Mouse (Mus musculus): ENCODE measurements around the gene Pla2g16.

The Pla2g16 gene

DNA sequence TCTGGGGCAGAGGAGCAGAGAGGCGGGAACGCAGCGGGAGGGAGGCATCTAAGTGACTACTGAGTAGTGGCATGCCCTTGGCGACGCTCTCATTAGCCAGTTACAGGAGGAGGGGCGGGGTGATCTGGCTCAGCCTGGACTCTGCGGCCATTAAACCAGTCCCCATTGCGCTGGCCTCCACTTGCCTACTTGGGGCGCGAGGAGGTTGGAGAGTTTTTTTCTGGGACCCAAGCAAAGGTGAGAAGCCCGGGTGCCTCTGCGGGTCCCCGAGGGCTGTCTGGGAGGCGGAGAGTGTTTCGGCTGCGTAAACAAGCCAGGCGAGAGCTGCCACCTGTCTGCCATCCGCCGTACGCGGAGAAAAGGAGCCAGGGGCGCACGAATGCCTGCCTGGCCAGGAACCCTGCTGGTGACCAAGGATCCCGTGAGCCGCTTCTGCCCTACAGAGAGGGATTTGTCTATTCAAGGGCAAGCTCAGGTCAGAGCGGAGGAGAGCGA, at the start of gene Pla2g16:
Gene Pla2g16 (plus strand): TSS at position 132 of the 495 bp plus-strand sequence.
- DNase-seq (ENCODE audit: low spot score) = peak; percentile 50

DNA sequence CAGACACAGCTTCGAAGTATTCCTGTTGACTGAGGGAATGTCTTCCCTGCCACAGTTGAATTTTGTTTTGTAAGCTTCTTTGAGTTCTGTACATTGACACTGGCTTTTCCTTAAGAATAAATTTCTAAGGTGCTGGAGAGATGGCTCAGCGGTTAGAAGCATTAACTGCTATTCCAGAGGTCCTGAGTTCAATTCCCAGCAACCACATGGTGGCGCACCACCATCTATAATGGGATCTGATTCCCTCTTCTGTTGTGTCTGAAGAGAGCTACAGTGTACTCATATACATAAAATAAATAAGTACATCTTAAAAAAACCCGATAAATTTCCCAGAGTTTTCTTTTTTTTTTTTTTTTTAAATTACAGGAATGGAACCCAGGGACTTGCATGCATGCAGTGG, 49.2 kb upstream of the Pla2g16 start:
- no peak for DNase-seq (ENCODE audit: low spot score)

DNA sequence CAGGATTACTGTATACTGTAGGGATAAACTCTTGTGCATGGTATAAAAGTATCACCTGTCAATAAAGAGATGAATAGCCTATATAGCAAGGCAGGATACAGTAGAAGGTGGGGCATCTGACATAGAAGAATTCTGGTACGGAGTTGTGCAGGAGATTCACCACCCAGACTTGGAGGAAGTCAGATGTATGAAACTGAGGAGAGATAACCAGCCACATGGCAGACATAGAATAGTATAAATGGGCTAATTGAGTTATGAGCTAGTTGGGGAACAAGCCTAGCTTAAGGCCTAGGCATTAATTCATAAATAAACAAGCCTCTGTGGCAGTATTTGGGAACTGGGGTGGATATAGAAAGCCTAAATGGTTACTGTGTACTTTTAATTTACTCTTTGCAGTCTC, 40.8 kb upstream of the Pla2g16 start:
- DNase-seq (ENCODE audit: low spot score) = no peak

DNA sequence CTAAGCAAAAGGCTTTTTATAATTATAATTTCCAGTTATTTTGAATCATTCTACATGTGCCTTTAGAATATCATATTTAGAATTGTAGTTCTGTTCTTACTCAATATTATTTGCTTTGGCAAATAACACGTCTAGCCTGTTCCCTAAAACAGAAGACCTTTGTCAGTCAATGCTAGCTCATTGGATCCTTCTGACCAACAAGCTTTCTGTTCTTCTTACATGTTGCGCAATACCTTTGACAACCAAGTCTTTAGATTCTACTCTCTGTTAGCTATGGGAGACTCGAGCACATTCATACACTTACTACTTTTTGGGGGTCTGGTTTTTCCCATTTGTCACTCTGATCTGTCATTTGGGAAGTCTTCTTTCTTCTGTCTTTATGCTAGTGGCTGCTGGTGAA, 35.6 kb upstream of the Pla2g16 start:
- no peak for DNase-seq (ENCODE audit: low spot score)

DNA sequence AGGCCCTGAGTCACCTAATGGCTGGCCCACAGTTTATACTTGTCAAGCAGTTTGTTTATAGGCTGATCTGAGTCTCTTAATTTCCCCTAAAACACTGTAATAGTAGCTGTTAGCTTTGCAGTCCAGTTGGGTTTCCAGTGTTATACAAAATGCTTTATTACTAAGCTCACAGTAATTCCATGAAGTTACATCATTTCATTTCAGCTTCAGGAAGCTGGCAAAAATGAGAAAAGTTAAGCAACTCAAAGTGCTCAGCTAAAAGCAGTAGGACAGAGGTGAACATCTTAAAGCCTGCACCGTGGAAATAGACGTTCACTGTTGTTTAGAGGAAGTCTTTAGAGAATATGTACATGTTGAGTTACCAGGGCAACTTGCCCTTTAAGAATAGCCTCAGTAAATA, 34.4 kb upstream of the Pla2g16 start:
- DNase-seq (ENCODE audit: low spot score) = no peak

DNA sequence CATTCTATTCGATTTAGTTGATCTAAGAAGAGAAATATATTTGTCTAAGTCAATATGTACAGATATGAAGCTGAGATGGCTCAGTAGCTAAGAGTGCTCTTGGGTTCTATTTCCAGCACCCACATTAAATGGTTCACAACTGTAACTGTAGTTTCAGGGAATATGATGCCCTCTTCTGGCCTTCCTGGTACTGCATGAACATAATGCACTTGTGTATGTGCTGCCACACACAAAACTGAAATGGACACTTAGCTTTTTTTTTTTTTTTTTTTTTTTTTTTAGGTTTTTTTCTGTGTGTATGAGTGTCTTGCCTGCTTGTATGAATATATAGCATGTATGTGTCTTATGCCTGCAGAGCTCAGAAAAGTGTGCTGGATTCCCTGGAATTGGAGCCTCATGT, 34.0 kb upstream of the Pla2g16 start:
- DNase-seq (ENCODE audit: low spot score) = no peak

DNA sequence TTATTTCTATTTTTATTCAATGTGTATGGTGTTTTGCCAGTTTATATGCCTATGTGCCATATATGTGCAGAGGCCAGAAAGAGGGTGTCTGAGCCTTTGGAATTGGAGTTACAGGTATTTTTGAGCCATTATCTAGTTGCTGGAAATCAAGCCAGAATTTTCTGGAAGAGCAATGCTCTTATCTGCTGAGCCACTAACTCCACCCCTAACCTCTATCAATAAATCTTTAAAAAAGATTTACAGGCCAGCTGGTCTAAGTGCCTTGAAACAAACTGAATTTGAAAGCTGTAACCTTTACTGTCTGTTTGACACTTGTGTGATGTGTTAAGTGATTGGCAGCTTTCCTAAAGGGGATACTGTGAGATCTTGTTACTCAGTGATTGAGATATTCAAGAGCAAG, 33.5 kb upstream of the Pla2g16 start:
- DNase-seq (ENCODE audit: low spot score) = no peak

DNA sequence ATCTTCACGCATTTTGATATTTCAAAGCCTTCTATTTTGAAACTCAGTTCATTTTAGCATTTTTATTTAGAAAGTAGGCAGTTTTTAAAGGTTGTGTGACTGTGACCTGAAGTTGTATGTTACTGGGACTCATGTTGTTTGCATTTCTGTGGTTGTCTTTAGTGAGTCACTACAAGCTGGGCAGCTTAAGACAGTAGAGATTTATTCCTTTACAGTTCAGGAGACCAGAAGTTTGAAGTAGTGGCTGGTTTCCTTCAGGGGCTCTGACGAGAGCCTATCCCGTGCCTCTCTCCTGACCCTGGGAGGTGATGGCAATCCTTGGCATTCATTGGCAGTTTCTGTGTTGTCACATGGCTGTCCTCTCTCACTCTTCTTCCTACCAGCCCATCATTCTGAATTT, 32.4 kb upstream of the Pla2g16 start:
- no peak for DNase-seq (ENCODE audit: low spot score)

DNA sequence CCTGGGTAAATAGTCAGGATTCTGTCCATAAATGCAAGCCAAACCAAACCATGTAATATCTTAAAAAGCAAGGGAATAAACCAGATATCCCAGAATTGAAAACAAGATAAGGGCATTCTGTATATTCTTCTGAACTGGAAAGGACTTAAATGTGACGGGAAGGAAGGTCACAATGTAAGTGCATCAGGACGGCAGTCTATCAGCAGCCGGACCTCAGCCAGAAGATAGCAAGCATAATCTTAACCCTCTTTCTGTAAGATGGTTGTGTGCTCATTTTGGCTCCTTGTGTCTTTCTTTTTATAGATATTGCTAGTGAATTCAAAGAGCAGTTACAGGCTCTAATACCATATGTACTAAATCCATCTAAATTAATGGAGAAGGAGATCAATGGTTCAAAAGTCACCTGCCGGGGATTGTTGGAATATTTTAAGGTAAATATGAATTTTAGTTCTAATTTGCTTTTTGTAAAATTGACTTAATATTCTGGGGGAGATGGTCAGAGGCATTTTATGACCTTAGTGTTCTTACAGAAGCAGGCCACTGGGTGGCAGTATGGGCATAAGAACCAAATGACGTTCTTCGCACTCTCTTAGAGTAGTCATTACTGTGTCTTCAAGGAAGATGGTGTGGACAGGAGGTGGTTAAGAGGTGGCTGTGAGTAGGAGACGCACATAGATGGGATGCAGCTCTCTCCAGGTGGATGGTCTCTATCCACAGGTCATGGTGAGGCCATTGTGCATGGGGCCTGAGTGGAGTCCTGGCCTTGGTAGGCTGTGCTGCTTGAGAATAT, 28.4 kb upstream of the Pla2g16 start:
- peak; percentile 58 for DNase-seq (ENCODE audit: low spot score)

DNA sequence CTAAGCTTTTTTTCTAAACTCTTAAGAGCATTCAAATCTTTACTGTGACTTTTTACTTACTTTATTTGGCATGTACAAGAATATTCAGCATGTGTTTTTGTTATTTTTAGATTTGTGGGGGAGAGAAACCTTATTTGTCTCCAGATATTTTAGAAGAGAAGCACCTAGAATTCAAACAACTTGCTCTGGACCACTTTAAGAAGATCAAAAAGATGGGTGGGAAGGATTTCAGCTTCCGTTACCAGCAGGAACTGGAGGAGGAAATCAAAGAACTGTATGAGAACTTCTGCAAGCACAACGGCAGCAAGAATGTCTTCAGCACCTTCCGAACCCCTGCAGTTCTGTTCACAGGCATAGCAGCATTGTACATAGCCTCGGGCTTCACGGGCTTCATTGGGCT, 25.4 kb upstream of the Pla2g16 start:
- no peak for DNase-seq (ENCODE audit: low spot score)

DNA sequence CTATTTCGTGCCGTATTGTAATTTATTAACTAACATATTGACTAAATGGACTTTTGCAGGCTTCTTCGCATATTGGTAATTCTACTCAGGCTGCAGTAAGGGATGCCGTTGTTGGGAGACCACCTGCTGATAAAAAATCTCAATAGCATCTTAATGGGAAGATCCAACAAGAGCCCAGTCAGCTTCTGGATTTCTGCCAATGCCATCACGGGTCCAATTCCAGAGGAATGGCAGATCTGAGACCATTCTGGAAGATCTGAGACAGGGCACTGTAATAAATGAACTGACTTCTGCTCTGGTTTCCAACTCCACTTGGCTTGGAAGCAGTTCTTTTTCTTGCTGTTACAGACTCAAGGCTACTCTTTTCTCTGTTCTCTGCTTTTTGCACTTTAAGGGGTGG, 23.4 kb upstream of the Pla2g16 start:
- DNase-seq (ENCODE audit: low spot score) = no peak

DNA sequence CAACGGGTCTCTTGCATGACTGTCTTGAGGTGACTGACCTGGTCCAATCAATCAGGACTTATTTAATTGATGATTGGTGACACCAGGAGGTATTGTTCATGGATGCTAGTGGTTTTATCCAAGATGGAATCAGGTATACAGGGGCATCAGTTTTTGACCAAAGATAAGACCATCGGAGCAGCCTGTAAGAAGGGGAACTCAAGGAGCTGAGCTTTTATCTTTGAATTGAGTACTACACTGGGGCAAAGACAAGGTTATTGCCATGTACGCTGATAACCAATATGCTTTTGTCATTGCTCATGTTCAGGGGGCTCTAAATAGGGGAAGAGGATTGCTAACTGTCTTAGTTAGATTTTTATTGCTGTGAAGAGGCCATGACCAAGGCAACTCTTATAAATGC, 8.3 kb upstream of the Pla2g16 start:
- DNase-seq (ENCODE audit: low spot score) = no peak

DNA sequence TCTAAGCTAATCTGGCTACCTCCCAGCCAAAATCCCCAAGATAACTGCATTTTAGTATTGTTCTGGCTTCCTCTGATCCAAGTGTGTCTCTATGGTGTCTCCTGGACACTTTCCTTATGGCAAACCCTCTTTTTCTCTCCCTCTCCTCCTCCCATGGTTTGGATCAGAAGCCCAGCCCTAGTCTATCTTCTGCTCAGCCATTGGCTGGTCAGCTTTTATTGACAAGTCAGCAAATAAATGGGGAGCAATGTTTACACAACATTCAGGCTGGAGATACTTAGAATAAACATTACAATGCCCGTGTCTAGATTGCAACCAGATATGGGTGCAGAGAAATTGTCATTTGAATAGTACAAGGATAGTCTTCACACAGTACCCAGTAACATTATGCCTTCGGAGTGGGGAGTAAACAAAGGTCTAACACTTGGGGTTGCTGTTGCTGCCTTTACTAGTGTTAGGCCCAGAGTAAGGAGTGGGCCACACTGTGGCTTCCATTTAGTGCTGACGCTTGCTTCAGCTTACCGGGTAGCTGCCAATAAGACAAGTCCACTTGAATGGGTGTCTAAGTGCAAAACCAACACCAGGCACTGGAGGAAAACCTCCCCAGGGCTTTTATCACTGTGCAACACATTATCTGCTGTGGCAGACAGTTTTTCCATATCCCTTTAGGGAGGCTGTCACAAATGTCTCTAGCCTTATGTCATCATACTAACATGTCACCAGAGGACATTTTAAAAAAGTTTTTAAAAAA, 5.5 kb upstream of the Pla2g16 start:
- no peak for DNase-seq (ENCODE audit: low spot score)

DNA sequence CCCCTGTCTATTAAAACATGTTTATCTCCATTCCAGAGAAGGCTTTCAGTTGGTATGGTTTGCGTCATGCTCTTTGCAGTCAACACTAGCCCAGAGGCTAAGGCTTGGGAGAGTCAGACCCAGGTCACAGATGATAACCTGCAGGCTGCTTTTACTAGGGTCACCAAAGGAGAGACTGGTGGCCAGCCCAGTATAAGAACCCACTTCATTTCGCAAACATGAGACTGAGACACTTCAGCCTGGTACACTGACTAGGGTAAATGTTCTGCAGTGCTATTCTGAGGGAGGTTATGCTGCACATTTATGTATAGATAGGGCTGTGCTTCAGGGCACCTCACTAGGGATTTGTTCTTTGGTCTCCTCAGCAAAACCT, 5.0 kb upstream of the Pla2g16 start:
- no peak for DNase-seq (ENCODE audit: low spot score)

DNA sequence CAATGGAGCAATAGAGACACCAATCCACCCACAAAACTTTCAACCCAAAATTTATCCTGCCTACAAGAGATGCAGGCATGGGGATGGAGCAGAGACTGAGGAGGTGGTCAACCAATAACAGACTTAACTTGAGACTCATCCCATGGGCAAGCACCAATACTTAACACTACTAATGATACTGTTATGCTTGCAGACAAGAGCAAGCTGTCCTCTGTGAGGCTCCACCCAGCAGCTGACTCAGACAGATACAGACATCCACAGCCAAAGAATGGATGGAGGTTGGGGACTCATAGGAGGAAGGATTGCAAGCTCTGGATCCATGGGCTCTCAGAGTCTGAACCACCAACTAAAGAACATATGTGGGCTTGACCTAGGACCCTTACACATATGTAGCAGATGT, 3.8 kb upstream of the Pla2g16 start:
- no peak for DNase-seq (ENCODE audit: low spot score)

DNA sequence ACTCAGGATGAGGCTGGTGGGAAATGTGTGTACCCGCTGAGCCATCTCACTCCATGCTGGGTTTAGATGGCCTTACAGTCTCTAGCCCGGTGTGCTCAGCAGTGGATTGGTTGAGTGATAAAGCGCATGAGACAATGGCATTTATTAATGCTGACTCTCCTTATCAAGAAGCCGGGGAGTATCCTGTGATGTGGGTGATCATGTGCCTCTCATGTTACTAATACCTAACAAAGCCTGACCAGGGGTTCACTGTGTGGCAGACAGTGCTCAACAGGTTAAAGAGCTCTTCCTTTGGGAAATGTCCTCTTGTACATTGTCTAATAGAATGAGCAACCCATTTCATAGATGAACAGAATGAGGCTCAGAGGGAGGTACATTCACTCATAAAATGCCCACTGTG, 2.4 kb upstream of the Pla2g16 start:
- DNase-seq (ENCODE audit: low spot score) = no peak

DNA sequence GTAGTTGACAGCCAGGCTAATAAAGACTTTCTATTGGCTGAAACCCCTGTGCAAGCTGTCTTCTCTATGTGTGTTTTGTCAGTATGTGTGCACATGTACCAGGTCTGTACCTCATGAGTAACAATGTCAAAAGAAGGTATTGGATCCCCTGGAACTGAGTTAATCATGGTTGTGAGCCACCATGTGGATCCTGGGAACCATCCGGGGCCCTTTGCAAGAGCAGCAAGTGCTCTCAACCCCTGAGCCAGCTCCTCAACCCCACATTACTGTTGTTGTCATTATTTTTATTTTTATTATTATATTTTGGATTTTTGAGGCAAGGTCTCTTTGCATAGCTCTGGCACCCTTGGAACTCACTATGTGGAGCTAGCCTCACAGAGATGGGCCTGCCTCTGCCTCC, 618 bp upstream of the Pla2g16 start:
- no peak for DNase-seq (ENCODE audit: low spot score)

DNA sequence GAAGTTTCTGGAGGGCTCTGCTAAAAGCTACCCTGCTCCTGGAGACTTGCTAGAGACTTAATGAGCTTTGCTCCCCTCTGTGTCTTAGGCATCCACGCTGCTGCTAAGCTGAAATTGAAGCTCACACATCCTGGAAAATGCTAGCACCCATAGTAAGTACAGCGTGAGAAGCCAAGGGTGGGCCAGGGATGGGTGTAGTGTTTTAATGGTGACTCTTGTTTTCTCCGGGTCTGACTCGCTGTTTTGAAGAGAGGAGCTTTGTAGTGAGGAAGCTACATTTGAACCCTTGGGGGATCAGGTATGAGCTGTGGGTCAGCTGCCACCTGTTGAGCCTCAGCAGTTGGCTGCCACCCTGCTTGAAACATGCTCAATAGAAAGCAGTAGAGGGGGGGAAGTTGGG, 585 bp downstream of the Pla2g16 start:
- no peak for DNase-seq (ENCODE audit: low spot score)

DNA sequence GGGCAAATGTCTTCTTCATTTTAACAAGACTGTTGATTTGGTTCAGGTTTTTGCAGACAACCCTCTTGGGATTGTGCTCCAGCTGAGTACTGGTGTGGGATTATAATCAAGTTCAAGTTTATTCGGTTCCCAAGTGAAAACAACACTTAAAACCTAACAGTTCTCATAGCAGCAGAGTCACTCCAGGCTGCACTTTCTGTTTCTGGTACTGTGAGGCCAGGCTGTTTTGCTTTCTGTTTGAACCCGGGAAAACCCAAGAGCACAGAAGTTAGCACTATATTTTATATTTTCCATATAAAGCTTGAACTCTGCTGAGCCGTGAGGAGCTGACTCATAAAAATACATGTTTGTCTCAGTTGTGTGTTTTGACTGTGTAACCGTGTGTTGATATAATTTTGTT, 1.4 kb downstream of the Pla2g16 start:
- DNase-seq (ENCODE audit: low spot score) = no peak

DNA sequence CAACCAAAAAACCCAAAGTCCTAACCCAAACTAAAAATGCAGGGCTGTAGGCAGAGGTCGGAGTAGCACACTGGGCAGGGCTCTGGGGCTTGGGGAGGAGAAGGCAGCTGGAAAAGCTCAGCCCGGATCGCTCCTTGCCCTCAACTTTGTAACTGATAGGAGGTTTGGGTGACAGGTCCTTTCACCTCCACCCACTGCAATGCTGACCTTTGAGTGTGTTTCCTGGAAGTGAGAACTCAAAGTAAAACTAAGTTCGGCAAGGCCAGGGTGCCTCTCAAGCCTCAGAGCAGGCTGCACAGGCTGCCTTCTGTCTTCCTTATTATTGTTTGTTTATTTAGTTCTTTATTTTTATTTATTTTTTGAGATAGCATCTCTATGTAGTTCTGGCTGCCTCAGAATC, 2.7 kb downstream of the Pla2g16 start:
- no peak for DNase-seq (ENCODE audit: low spot score)

DNA sequence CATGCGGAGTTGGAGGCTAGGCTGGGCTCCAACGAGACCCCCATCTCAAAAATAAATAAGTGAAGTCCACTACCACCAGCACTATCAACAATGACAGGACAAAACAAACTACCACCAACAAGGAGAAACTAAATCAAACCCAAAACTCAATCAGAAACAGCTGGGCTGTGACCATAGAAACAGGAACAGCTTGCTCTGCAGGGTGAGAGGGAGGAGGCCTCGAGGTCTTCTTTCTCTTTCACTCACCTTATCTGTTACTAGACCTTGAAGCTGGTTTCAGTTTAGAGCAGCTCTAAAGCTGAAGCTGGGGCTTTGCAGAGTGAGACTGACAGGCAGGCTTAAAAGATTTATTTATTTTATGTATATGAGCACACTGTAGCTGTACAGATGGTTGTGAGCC, 4.2 kb downstream of the Pla2g16 start:
- DNase-seq (ENCODE audit: low spot score) = no peak

DNA sequence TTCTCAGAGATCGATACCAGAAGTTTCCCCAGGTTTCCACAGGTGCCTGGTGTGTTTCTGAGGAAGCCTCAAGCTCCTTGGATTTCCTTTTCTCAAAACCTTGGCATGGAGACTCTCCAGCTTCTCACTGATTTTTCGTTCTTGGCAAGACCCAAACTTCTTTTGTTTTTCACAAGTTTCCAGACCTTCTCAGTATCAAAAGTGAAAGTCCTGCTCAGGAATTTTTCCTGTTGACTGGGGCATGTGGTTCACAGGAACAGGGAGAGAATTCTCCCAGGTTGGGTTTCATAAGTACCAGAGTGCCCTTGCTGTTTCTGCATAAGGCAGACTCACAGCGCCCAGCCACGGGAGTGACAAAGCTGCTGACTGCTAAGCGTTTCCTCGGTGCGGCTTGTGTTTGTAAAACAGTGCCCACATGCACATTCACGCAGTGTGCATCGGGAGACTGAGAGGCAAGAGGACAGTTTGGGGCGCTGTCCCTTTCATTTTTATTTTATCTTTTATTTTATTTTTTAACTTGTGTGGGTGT, 5.4 kb downstream of the Pla2g16 start:
- no peak for DNase-seq (ENCODE audit: low spot score)

DNA sequence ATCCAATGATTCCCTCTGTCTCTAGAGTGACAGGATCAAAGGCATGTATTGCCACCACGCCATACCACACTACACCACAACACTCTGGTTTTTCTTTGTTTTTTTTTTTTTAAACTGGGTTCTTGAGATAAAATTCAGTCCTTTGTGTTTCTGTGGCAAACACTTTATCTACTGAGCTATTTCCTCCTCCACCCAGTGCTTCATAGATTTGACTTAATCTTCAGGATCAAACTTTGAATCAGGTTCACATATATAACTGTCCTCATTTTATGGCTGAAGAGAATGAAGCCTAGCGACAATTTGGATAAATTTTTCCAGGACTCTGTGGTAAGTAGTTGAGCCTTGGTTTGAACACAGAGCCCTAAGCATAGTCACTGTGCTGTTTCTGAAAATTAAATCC, 6.4 kb downstream of the Pla2g16 start:
- no peak for DNase-seq (ENCODE audit: low spot score)
